Mouse (Mus musculus): ENCODE measurements around the gene Qser1.
"Not testable (repeated sequence)": the region's sequence is repeated elsewhere in the genome, so short reads cannot be mapped to it uniquely, and the experiment has no call there.

Qser1 gene

GRCm38 (mm10) chr2:104816371-104816827 lies at the start of gene Qser1:
Gene Qser1 (minus strand): TSS chr2:104816760.
- no peak for DNase-seq

GRCm38 (mm10) chr2:104864176-104864860 lies 47.8 kb upstream of the Qser1 start:
- DNase-seq: peak; percentile 12

- DNase-seq: peak; percentile 27
These were observed 43.9 kb upstream of the Qser1 start for GRCm38 (mm10) chr2:104860426-104860825.

- no peak for DNase-seq
These were observed 42.5 kb upstream of the Qser1 start for GRCm38 (mm10) chr2:104859060-104859459.

DNA sequence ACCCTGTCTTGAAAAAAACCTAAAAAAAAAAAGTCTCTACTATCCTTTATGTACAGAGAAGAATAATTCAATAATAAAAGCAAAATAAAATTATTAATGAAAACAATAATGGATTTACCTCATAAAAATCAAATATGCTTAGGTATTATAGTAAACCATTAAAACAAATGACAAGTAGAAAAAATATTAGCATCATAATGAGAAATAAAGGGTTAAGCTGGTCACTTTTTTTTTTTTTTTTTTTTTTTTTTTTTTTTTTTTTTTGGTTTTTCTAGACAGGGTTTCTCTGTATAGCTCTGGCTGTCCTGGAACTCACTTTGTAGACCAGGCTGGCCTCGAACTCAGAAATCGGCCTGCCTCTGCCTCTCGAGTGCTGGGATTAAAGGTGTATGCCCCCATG lies 41.5 kb upstream of the Qser1 start:
- not testable (repeated sequence) for DNase-seq

GRCm38 (mm10) chr2:104856218-104856617 lies 39.7 kb upstream of the Qser1 start:
- DNase-seq: no peak

DNA sequence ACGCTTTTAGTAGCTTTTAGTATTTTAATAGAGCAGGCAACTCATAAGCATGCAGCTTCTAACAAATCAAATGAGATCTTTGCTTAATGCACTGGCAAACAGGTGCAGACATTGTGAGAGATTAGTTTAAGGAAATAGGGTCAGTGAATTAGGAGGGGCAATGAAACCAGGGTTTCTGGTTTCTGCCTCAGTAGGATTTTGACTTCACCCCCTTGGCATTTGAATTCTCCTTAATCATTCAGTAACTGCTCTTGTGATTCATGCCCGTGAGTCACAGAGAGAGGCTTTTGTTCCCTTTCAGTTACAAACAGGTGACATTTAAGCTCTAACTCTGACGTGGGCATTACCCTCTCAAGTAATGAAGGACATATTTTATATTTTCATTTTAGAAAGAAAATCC lies 39.2 kb upstream of the Qser1 start:
- DNase-seq: no peak

GRCm38 (mm10) chr2:104854836-104855235 lies 38.3 kb upstream of the Qser1 start:
- no peak for DNase-seq

DNA sequence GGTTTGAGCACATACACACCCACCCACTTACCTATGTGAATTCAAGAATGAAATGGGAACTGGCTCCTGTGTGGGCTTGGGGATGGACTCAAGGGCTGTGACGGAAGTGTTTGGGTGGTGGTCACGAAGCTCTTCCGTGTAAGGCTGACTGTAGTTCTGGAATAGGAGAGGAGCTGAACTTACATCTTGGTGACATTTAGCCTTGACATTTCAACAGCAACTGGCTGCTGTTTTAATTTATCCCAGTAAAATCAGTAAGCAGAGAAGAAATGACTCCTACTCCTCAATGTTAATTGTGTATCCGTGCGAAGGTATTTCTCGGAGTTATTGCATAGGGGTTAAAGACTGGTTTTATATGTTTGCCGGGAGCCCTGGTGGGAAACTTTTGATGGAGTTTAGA lies 36.0 kb upstream of the Qser1 start:
- DNase-seq: no peak

- DNase-seq: no peak
These were observed 35.1 kb upstream of the Qser1 start for GRCm38 (mm10) chr2:104851686-104852085.

GRCm38 (mm10) chr2:104849991-104850359 lies 33.4 kb upstream of the Qser1 start:
- no peak for DNase-seq

- peak; percentile 87 for DNase-seq
These were observed 32.9 kb upstream of the Qser1 start, which contains the start of gene Prrg4 for GRCm38 (mm10) chr2:104849276-104849990. Gene Prrg4 (minus strand): TSS chr2:104849876.

- no peak for DNase-seq
These were observed 31.9 kb upstream of the Qser1 start for GRCm38 (mm10) chr2:104848235-104849161.

GRCm38 (mm10) chr2:104847645-104848044 lies 31.1 kb upstream of the Qser1 start:
- peak; percentile 57 for DNase-seq

- no peak for DNase-seq
These were observed 30.3 kb upstream of the Qser1 start for GRCm38 (mm10) chr2:104846638-104847414.

DNA sequence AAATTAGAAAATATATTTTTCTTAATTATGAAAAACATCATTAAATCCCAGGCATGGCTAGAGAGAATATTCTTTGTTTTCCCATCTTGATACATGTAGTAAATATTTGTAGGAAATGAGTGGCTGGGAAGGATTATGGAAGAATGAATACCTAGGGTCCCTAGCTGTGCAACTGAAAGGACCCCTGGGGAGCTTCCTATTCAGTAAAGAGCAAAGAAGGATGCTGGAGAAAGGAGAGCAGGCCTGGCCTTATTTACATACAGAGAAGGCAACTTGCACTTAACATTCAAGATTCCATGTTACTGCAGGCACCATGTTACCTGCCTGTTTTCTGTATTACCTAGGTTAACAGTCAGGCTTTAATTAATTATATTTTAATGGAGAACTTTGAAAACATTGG lies 26.0 kb upstream of the Qser1 start:
- no peak for DNase-seq

GRCm38 (mm10) chr2:104841736-104842135 lies 25.2 kb upstream of the Qser1 start:
- DNase-seq: no peak

- DNase-seq: no peak
These were observed 24.4 kb upstream of the Qser1 start for GRCm38 (mm10) chr2:104840974-104841373.

GRCm38 (mm10) chr2:104832486-104832885 lies 15.9 kb upstream of the Qser1 start:
- DNase-seq: no peak

- DNase-seq: no peak
These were observed 9.6 kb upstream of the Qser1 start for GRCm38 (mm10) chr2:104826191-104826590.

- not testable (repeated sequence) for DNase-seq
These were observed 2.2 kb upstream of the Qser1 start for GRCm38 (mm10) chr2:104818763-104819162.
